Mouse (Mus musculus): Measurements from ENCODE around the gene Ptpn11. TPM values are rescaled to one million over a fixed set of nuclear protein-coding genes. Genes with fewer than 3 reads are reported as not detected.
A peak's percentile ranks its signal among the peaks of the same experiment; 100 is the strongest.
"Not testable (repeated sequence)": the region's sequence is repeated elsewhere in the genome, so short reads cannot be mapped to it uniquely, and the experiment has no call there.

The Ptpn11 gene
- polyA plus RNA-seq, 2 experiments = 27.1 to 44.6 TPM

- DNase-seq (ENCODE audit: low spot score) = peak; percentile 96
- peak; percentile 45; the same call in 1 of the 2 replicates for TF ChIP-seq POLR2A (IDR thresholded peaks at IDR 0.05; ENCODE audit: borderline replicate concordance, extremely low read depth, insufficient read depth, insufficient read length)
- Histone ChIP-seq H3K36me3 (ENCODE audit: control insufficient read depth, insufficient read depth, low read length) (no peaks in the 10 kb centered on the region), H3K4me2 (replicated peaks; ENCODE audit: low read depth, low read length, severe bottlenecking) (peak within 1 kb of the TSS; percentile 67), H3K27me3 (ENCODE audit: control insufficient read depth, insufficient read depth, low read length) (no peaks in the 10 kb centered on the region), H3K9ac (ENCODE audit: low read depth, low read length, severe bottlenecking) (peak within 1 kb of the TSS; percentile 82), H3K4me3 (replicated peaks; ENCODE audit: low read length) (peak within 1 kb of the TSS; percentile 96), H3K4me1 (ENCODE audit: control insufficient read depth, insufficient read depth, low read length) (peaks cover 7% of the 10 kb centered on the region), H3K27ac (replicated peaks; ENCODE audit: low read depth, low read length) (peak within 1 kb of the TSS; percentile 58), H3K9me3 (ENCODE audit: control insufficient read depth, low read length) (no peaks in the 10 kb centered on the region)
- 1% methylated on average over 69 of the region's 90 CpGs for WGBS
- peak; percentile 91 for ATAC-seq (ENCODE audit: low FRiP score, low read depth)
Observed at GRCm38 (mm10) chr5:121219980-121220731, 29.0 kb upstream of the Ptpn11 start, which contains the start of gene Hectd4. Gene Hectd4, plus strand, starts transcription at chr5:121220219.

GRCm38 (mm10) chr5:121219190-121219589 is 28.0 kb upstream of the Ptpn11 start:
- Histone ChIP-seq H3K36me3 (ENCODE audit: control insufficient read depth, insufficient read depth, low read length) (no peaks in the 10 kb centered on the region), H3K9me3 (ENCODE audit: control insufficient read depth, low read length) (no peaks in the 10 kb centered on the region), H3K27ac (replicated peaks; ENCODE audit: low read depth, low read length) (no peak overlapping the region), H3K27me3 (ENCODE audit: control insufficient read depth, insufficient read depth, low read length) (no peaks in the 10 kb centered on the region), H3K4me2 (replicated peaks; ENCODE audit: low read depth, low read length, severe bottlenecking) (no peak overlapping the region; the same call in 1 of the 2 replicates), H3K9ac (ENCODE audit: low read depth, low read length, severe bottlenecking) (no peak overlapping the region), H3K4me3 (replicated peaks; ENCODE audit: low read length) (no peak overlapping the region), H3K4me1 (ENCODE audit: control insufficient read depth, insufficient read depth, low read length) (peaks cover 7% of the 10 kb centered on the region)
- no peak for ATAC-seq (ENCODE audit: low FRiP score, low read depth)
- DNase-seq (ENCODE audit: low spot score) = peak; percentile 6
- 72% methylated on average over 1 of the region's 1 CpGs for WGBS
- TF ChIP-seq POLR2A (IDR thresholded peaks at IDR 0.05; ENCODE audit: borderline replicate concordance, extremely low read depth, insufficient read depth, insufficient read length) = no peak

- no peaks in the 10 kb centered on the region for H3K9me3 ChIP-seq (ENCODE audit: control insufficient read depth, low read length)
- peaks cover 3% of the 10 kb centered on the region for H3K36me3 ChIP-seq (ENCODE audit: control insufficient read depth, insufficient read depth, low read length)
- peaks cover 7% of the 10 kb centered on the region for H3K4me1 ChIP-seq (ENCODE audit: control insufficient read depth, insufficient read depth, low read length)
- H3K4me3 ChIP-seq (replicated peaks; ENCODE audit: low read length) = no peak overlapping the region
- no peak overlapping the region for H3K9ac ChIP-seq (ENCODE audit: low read depth, low read length, severe bottlenecking)
- ATAC-seq (ENCODE audit: low FRiP score, low read depth) (no peak), DNase-seq (ENCODE audit: low spot score) (no peak)
- H3K27ac ChIP-seq (replicated peaks; ENCODE audit: low read depth, low read length) = no peak overlapping the region
- WGBS = 92% methylated on average over 2 of the region's 2 CpGs
- no peak for TF ChIP-seq POLR2A (IDR thresholded peaks at IDR 0.05; ENCODE audit: borderline replicate concordance, extremely low read depth, insufficient read depth, insufficient read length)
- H3K27me3 ChIP-seq (ENCODE audit: control insufficient read depth, insufficient read depth, low read length) = no peaks in the 10 kb centered on the region
- no peak overlapping the region for H3K4me2 ChIP-seq (replicated peaks; ENCODE audit: low read depth, low read length, severe bottlenecking)
Observed at GRCm38 (mm10) chr5:121217313-121217634, 26.1 kb upstream of the Ptpn11 start.

GRCm38 (mm10) chr5:121216584-121217312 is 25.6 kb upstream of the Ptpn11 start:
- not testable (repeated sequence) for DNase-seq (ENCODE audit: low spot score); ATAC-seq (ENCODE audit: low FRiP score, low read depth); H3K36me3 ChIP-seq (ENCODE audit: control insufficient read depth, insufficient read depth, low read length); H3K4me3 ChIP-seq (replicated peaks; ENCODE audit: low read length); H3K9me3 ChIP-seq (ENCODE audit: control insufficient read depth, low read length); H3K4me1 ChIP-seq (ENCODE audit: control insufficient read depth, insufficient read depth, low read length); H3K9ac ChIP-seq (ENCODE audit: low read depth, low read length, severe bottlenecking); H3K27me3 ChIP-seq (ENCODE audit: control insufficient read depth, insufficient read depth, low read length); H3K4me2 ChIP-seq (replicated peaks; ENCODE audit: low read depth, low read length, severe bottlenecking); H3K27ac ChIP-seq (replicated peaks; ENCODE audit: low read depth, low read length)
- WGBS = 87% methylated on average over 9 of the region's 9 CpGs

- 83% methylated on average over 12 of the region's 12 CpGs for WGBS
Observed at GRCm38 (mm10) chr5:121216126-121216446, 24.9 kb upstream of the Ptpn11 start.

More at GRCm38 (mm10) chr5:121216126-121216446, 24.9 kb upstream of the Ptpn11 start:
- Histone ChIP-seq H3K4me2 (replicated peaks; ENCODE audit: low read depth, low read length, severe bottlenecking) (no peak overlapping the region), H3K27me3 (ENCODE audit: control insufficient read depth, insufficient read depth, low read length) (no peaks in the 10 kb centered on the region), H3K9ac (ENCODE audit: low read depth, low read length, severe bottlenecking) (no peak overlapping the region), H3K4me1 (ENCODE audit: control insufficient read depth, insufficient read depth, low read length) (no peaks in the 10 kb centered on the region), H3K36me3 (ENCODE audit: control insufficient read depth, insufficient read depth, low read length) (peaks cover 14% of the 10 kb centered on the region), H3K27ac (replicated peaks; ENCODE audit: low read depth, low read length) (no peak overlapping the region), H3K4me3 (replicated peaks; ENCODE audit: low read length) (no peak overlapping the region), H3K9me3 (ENCODE audit: control insufficient read depth, low read length) (no peaks in the 10 kb centered on the region)
- ATAC-seq (ENCODE audit: low FRiP score, low read depth) (no peak), DNase-seq (ENCODE audit: low spot score) (no peak)
- no peak for TF ChIP-seq POLR2A (IDR thresholded peaks at IDR 0.05; ENCODE audit: borderline replicate concordance, extremely low read depth, insufficient read depth, insufficient read length)

Measured in limb, embryonic 14.5 days (tissue).